Mouse (Mus musculus): ENCODE results near the gene Mael. TPM values are rescaled to one million over a fixed set of nuclear protein-coding genes. Genes with fewer than 3 reads are reported as not detected.

Mael gene
- polyA plus RNA-seq, 1 experiment from 2014 or later = not detected

- 86% methylated on average over 22 of the region's 22 CpGs for WGBS
- H3K9ac ChIP-seq (ENCODE audit: low read length) = no peak overlapping the region
- ATAC-seq (no peak), DNase-seq (ENCODE audit: low spot score) (no peak)
- H3K27ac ChIP-seq (ENCODE audit: low read depth, low read length) = no peak overlapping the region
- H3K4me2 ChIP-seq (ENCODE audit: low read length) = no peak overlapping the region
- H3K4me3 ChIP-seq (ENCODE audit: low read depth, low read length) = no peak overlapping the region
- H3K36me3 ChIP-seq (ENCODE audit: control insufficient read depth, insufficient read depth, low read length) = no peaks in the 10 kb centered on the region
- H3K9me3 ChIP-seq (replicated peaks; ENCODE audit: control insufficient read depth, low read length) = no peaks in the 10 kb centered on the region
- no peaks in the 10 kb centered on the region for H3K27me3 ChIP-seq (replicated peaks; ENCODE audit: control insufficient read depth, insufficient read depth, low read length)
- no peaks in the 10 kb centered on the region for H3K4me1 ChIP-seq (ENCODE audit: control insufficient read depth, insufficient read depth, low read length)
Measured at GRCm38 (mm10) chr1:166184391-166185229, 53.9 kb downstream of the Mael start.

- no peak overlapping the region for H3K27ac ChIP-seq (ENCODE audit: low read depth, low read length)
- peak; percentile 37 for DNase-seq (ENCODE audit: low spot score)
- no peak for ATAC-seq
Measured at GRCm38 (mm10) chr1:166182952-166183627, 55.5 kb downstream of the Mael start.

GRCm38 (mm10) chr1:166181510-166181909 is 57.0 kb downstream of the Mael start:
- H3K27ac ChIP-seq (ENCODE audit: low read depth, low read length) = no peak overlapping the region
- ATAC-seq = no peak
- no peak overlapping the region for H3K9ac ChIP-seq (ENCODE audit: low read length)
- no peaks in the 10 kb centered on the region for H3K9me3 ChIP-seq (replicated peaks; ENCODE audit: control insufficient read depth, low read length)
- H3K4me3 ChIP-seq (ENCODE audit: low read depth, low read length) = no peak overlapping the region
- H3K27me3 ChIP-seq (replicated peaks; ENCODE audit: control insufficient read depth, insufficient read depth, low read length) = no peaks in the 10 kb centered on the region
- DNase-seq (ENCODE audit: low spot score) = no peak
- no peak overlapping the region for H3K4me2 ChIP-seq (ENCODE audit: low read length)
- no peaks in the 10 kb centered on the region for H3K36me3 ChIP-seq (ENCODE audit: control insufficient read depth, insufficient read depth, low read length)
- 91% methylated on average over 7 of the region's 7 CpGs for WGBS
- H3K4me1 ChIP-seq (ENCODE audit: control insufficient read depth, insufficient read depth, low read length) = no peaks in the 10 kb centered on the region

More at GRCm38 (mm10) chr1:166182952-166183627, 55.5 kb downstream of the Mael start:
- H3K9ac ChIP-seq (ENCODE audit: low read length) = no peak overlapping the region
- no peaks in the 10 kb centered on the region for H3K4me1 ChIP-seq (ENCODE audit: control insufficient read depth, insufficient read depth, low read length)
- H3K9me3 ChIP-seq (replicated peaks; ENCODE audit: control insufficient read depth, low read length) = no peaks in the 10 kb centered on the region
- 60% methylated on average over 10 of the region's 10 CpGs for WGBS
- no peak overlapping the region for H3K4me3 ChIP-seq (ENCODE audit: low read depth, low read length)
- no peaks in the 10 kb centered on the region for H3K36me3 ChIP-seq (ENCODE audit: control insufficient read depth, insufficient read depth, low read length)
- no peaks in the 10 kb centered on the region for H3K27me3 ChIP-seq (replicated peaks; ENCODE audit: control insufficient read depth, insufficient read depth, low read length)
- H3K4me2 ChIP-seq (ENCODE audit: low read length) = no peak overlapping the region

DNA sequence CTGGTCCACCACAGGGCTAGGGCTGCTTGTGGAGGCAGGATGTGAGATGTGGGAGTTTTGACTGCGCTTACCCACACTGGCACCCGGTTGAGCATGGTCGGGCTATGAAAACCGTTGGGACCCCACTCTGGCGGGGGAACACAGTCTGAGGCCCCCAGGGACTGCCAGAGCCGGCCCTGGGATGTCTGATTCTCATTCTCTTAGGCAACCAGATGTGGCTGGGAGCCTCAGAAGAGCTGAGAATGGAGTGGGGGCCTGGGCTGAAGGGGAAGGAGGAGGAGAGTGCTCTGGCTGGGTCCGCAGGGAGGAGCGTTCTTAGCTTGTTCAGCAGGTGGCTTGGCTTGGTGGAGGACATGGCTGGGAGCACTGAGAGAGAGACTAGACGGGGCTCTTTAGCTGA is 64.9 kb downstream of the Mael start:
- no peak overlapping the region for H3K27ac ChIP-seq (ENCODE audit: low read depth, low read length)
- H3K9ac ChIP-seq (ENCODE audit: low read length) = no peak overlapping the region
- no peak overlapping the region for H3K4me3 ChIP-seq (ENCODE audit: low read depth, low read length)
- 80% methylated on average over 9 of the region's 9 CpGs for WGBS
- no peaks in the 10 kb centered on the region for H3K36me3 ChIP-seq (ENCODE audit: control insufficient read depth, insufficient read depth, low read length)
- H3K27me3 ChIP-seq (replicated peaks; ENCODE audit: control insufficient read depth, insufficient read depth, low read length) = no peaks in the 10 kb centered on the region
- ATAC-seq (no peak), DNase-seq (ENCODE audit: low spot score) (no peak)
- no peaks in the 10 kb centered on the region for H3K4me1 ChIP-seq (ENCODE audit: control insufficient read depth, insufficient read depth, low read length)
- H3K4me2 ChIP-seq (ENCODE audit: low read length) = no peak overlapping the region
- no peaks in the 10 kb centered on the region for H3K9me3 ChIP-seq (replicated peaks; ENCODE audit: control insufficient read depth, low read length)

GRCm38 (mm10) chr1:166172992-166173391 is 65.6 kb downstream of the Mael start:
- no peaks in the 10 kb centered on the region for H3K36me3 ChIP-seq (ENCODE audit: control insufficient read depth, insufficient read depth, low read length)
- H3K9me3 ChIP-seq (replicated peaks; ENCODE audit: control insufficient read depth, low read length) = no peaks in the 10 kb centered on the region
- no peak overlapping the region for H3K9ac ChIP-seq (ENCODE audit: low read length)
- H3K27ac ChIP-seq (ENCODE audit: low read depth, low read length) = no peak overlapping the region
- H3K27me3 ChIP-seq (replicated peaks; ENCODE audit: control insufficient read depth, insufficient read depth, low read length) = no peaks in the 10 kb centered on the region
- no peak overlapping the region for H3K4me2 ChIP-seq (ENCODE audit: low read length)
- no peaks in the 10 kb centered on the region for H3K4me1 ChIP-seq (ENCODE audit: control insufficient read depth, insufficient read depth, low read length)
- DNase-seq (ENCODE audit: low spot score) = no peak
- WGBS = 82% methylated on average over 3 of the region's 3 CpGs
- H3K4me3 ChIP-seq (ENCODE audit: low read depth, low read length) = no peak overlapping the region
- no peak for ATAC-seq

DNA sequence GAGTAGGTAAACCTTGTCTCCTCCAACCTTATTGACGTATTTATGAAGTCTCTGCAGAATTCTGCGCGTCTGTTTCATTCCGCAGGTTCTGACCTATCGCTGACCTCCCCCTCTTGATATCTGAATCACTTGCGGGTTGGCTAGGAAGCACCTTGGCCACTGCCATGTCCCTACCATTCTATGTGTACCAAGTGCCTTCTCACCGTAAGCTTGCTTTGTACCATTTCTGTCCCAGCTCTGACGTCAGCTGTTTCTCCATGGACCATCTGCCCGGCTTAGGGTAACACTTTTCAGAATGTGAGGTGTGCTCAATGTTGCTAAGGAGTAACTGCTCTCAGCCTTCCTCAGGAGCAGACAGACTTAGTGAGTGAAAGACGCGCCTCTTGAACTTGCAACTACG is 67.7 kb downstream of the Mael start:
- DNase-seq (ENCODE audit: low spot score) = no peak
- no peaks in the 10 kb centered on the region for H3K36me3 ChIP-seq (ENCODE audit: control insufficient read depth, insufficient read depth, low read length)
- H3K27me3 ChIP-seq (replicated peaks; ENCODE audit: control insufficient read depth, insufficient read depth, low read length) = no peaks in the 10 kb centered on the region
- no peak overlapping the region for H3K4me3 ChIP-seq (ENCODE audit: low read depth, low read length)
- no peak for ATAC-seq
- H3K9me3 ChIP-seq (replicated peaks; ENCODE audit: control insufficient read depth, low read length) = no peaks in the 10 kb centered on the region
- WGBS = 97% methylated on average over 12 of the region's 12 CpGs
- H3K4me1 ChIP-seq (ENCODE audit: control insufficient read depth, insufficient read depth, low read length) = no peaks in the 10 kb centered on the region
- H3K4me2 ChIP-seq (ENCODE audit: low read length) = no peak overlapping the region
- no peak overlapping the region for H3K9ac ChIP-seq (ENCODE audit: low read length)
- no peak overlapping the region for H3K27ac ChIP-seq (ENCODE audit: low read depth, low read length)

GRCm38 (mm10) chr1:166169713-166170112 is 68.8 kb downstream of the Mael start:
- ATAC-seq = no peak
- 91% methylated on average over 7 of the region's 7 CpGs for WGBS

DNA sequence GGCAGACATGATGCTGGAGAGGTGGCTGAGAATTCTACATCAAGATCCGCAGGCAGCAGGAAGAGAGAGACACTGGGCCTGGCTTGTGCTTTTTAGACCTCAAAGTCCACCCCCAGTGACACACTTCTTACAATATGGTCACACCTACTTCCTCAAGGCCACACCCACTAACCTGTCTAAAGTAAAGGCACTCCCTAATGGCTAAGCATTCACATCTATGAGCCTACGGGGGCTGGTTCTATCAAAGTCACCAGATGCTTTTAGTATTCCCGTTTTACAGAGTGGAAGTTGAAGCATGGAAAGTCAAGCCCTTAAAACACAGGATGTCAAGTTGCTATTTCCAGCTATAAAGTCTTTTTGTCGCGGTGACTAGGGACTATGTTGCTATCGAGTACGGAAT is 70.5 kb downstream of the Mael start:
- DNase-seq (ENCODE audit: low spot score) = no peak
- Histone ChIP-seq H3K9me3 (replicated peaks; ENCODE audit: control insufficient read depth, low read length) (no peaks in the 10 kb centered on the region), H3K27me3 (replicated peaks; ENCODE audit: control insufficient read depth, insufficient read depth, low read length) (no peaks in the 10 kb centered on the region), H3K27ac (ENCODE audit: low read depth, low read length) (no peak overlapping the region), H3K4me1 (ENCODE audit: control insufficient read depth, insufficient read depth, low read length) (no peaks in the 10 kb centered on the region), H3K4me2 (ENCODE audit: low read length) (no peak overlapping the region), H3K36me3 (ENCODE audit: control insufficient read depth, insufficient read depth, low read length) (no peaks in the 10 kb centered on the region), H3K9ac (ENCODE audit: low read length) (no peak overlapping the region), H3K4me3 (ENCODE audit: low read depth, low read length) (no peak overlapping the region)
- WGBS = 93% methylated on average over 7 of the region's 7 CpGs
- ATAC-seq = no peak

More at GRCm38 (mm10) chr1:166169713-166170112, 68.8 kb downstream of the Mael start:
- Histone ChIP-seq H3K27me3 (replicated peaks; ENCODE audit: control insufficient read depth, insufficient read depth, low read length) (no peaks in the 10 kb centered on the region), H3K9ac (ENCODE audit: low read length) (no peak overlapping the region), H3K4me2 (ENCODE audit: low read length) (no peak overlapping the region), H3K9me3 (replicated peaks; ENCODE audit: control insufficient read depth, low read length) (no peaks in the 10 kb centered on the region), H3K4me1 (ENCODE audit: control insufficient read depth, insufficient read depth, low read length) (no peaks in the 10 kb centered on the region), H3K27ac (ENCODE audit: low read depth, low read length) (no peak overlapping the region), H3K4me3 (ENCODE audit: low read depth, low read length) (no peak overlapping the region), H3K36me3 (ENCODE audit: control insufficient read depth, insufficient read depth, low read length) (no peaks in the 10 kb centered on the region)
- no peak for DNase-seq (ENCODE audit: low spot score)

- Histone ChIP-seq H3K9ac (ENCODE audit: low read length) (no peak overlapping the region), H3K9me3 (replicated peaks; ENCODE audit: control insufficient read depth, low read length) (no peaks in the 10 kb centered on the region), H3K4me3 (ENCODE audit: low read depth, low read length) (no peak overlapping the region), H3K4me1 (ENCODE audit: control insufficient read depth, insufficient read depth, low read length) (no peaks in the 10 kb centered on the region), H3K27me3 (replicated peaks; ENCODE audit: control insufficient read depth, insufficient read depth, low read length) (no peaks in the 10 kb centered on the region), H3K27ac (ENCODE audit: low read depth, low read length) (no peak overlapping the region), H3K36me3 (ENCODE audit: control insufficient read depth, insufficient read depth, low read length) (no peaks in the 10 kb centered on the region), H3K4me2 (ENCODE audit: low read length) (no peak overlapping the region)
- WGBS = 49% methylated on average over 4 of the region's 4 CpGs
- no peak for DNase-seq (ENCODE audit: low spot score)
- no peak for ATAC-seq
Measured at GRCm38 (mm10) chr1:166167405-166167804, 71.1 kb downstream of the Mael start.

All from forebrain, embryonic 14.5 days (tissue).